Mouse (Mus musculus) naive thymus-derived CD4-positive, alpha-beta T cell, adult 2 months (primary cell): ENCODE results near the gene Cers1.

Experiments used
- DNase-seq: peaks from one replicate; pipeline ENCODE4 v3.0.0-alpha.2; 2011; ENCODE audit warnings: low read depth

Gene Cers1

DNA sequence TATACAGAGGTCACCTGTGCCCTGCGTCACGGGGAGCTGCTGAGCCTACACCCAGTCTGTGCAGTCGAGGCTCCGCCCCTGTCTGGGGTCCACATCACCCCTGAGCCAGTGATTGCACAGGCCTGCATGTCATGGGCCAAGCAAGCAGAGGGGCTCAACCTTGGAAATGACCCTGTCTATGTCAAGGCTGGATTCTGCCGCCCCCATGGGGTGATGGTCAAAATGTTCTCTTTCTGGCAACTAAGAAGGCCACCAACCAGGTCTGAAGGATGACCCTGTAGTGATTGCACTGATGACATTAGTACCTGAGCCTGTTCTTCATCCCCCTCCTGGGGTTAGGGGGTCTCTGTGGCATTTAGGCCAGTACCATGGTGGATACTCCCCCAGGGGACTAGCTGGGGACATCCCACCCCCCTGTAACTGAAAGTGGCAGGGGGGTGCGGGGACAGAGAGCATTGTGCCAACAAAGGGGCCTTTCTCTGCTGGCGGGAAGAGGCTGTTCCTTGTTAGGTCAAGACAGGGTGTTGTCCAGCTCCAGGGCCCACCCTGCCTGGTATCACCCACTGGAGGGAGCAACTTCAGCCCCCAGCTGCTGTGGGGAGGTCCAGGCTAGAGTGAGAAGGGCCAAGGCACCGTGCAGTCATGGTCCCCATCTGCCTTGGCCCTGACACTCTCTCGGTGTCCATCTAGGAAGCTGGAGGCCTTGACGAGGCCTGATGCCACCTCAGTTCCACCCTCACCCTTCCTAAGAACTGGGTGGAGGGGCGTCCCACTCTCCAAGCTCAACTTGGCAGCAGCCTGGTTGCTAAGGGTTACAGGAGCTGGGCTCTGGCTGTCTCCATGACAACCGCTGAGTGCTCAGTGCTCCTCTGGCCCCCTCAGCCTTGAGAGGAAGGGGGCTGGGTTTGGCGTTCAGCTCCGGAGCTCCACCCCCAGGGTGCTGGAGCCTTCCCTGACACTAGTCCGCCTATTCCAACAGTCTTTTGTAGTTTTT is 1.2 kb downstream of the Cers1 start:
- DNase-seq: no peak

DNA sequence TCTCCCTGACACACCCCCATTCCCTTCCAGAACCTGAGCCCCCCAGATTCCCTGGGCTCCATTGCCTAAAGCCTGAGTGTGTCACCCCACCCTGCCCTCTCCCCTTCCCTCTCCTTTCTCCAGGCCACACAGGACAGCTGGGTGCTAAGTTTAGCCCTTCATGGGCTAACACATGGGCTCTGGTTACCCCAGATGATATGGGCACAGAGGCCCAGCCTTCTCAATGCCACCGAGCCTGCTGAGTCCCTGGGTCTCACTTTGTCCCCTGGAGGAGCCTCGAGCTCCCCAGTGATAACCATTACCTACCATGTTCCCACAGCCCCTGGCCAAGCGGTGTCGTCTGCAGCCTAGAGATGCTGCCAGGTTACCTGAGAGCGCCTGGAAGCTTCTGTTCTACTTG is 2.3 kb downstream of the Cers1 start:
- no peak for DNase-seq

- no peak for DNase-seq
Measured at GRCm38 (mm10) chr8:70323716-70324115, 8.1 kb downstream of the Cers1 start.

- DNase-seq: no peak
Measured at GRCm38 (mm10) chr8:70327512-70327911, 11.9 kb downstream of the Cers1 start.

DNA sequence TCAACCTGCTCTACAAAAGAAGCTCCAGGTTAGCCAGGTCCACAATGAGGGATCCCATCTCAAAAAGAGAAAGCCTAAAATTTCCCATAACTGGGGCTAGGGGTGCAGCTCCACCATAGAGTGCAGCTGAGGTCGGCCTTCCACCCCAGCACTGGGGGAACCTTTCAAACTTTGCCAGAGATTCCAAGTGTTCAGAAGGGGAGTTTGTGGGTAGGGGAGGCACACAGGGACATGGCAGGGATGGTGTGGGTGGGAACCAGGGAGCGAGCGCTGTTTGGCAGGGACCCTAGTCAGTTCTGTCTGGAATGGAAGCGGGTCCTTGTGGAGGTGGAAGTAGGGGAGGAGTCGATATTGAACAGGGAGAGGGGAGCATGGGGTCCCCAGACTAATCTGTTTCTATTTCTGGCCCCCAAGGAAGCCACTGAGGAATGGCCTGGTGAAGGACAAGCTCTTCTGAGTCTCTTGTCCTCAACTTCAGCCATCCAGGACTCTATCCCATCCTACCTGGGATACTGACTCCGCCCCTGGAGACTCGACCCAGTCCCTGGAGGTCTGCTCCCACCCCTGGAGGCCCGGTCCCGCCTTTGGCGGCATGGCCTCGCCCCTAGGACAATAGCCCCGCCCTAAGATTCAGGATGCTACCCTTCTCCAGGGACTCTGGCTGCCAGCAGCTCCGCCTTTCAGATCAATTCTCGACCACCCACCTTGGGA is 13.7 kb downstream of the Cers1 start, which contains the start of gene Gdf1:
Gene Gdf1, plus strand, starts transcription at position 694 of the 711 bp plus-strand sequence.
- no peak for DNase-seq

GRCm38 (mm10) chr8:70329835-70330740 is 14.5 kb downstream of the Cers1 start:
- DNase-seq: no peak

- no peak for DNase-seq
Measured at GRCm38 (mm10) chr8:70330741-70331364, 15.3 kb downstream of the Cers1 start.

- DNase-seq: no peak
Measured at GRCm38 (mm10) chr8:70331526-70331925, 16.0 kb downstream of the Cers1 start.

DNA sequence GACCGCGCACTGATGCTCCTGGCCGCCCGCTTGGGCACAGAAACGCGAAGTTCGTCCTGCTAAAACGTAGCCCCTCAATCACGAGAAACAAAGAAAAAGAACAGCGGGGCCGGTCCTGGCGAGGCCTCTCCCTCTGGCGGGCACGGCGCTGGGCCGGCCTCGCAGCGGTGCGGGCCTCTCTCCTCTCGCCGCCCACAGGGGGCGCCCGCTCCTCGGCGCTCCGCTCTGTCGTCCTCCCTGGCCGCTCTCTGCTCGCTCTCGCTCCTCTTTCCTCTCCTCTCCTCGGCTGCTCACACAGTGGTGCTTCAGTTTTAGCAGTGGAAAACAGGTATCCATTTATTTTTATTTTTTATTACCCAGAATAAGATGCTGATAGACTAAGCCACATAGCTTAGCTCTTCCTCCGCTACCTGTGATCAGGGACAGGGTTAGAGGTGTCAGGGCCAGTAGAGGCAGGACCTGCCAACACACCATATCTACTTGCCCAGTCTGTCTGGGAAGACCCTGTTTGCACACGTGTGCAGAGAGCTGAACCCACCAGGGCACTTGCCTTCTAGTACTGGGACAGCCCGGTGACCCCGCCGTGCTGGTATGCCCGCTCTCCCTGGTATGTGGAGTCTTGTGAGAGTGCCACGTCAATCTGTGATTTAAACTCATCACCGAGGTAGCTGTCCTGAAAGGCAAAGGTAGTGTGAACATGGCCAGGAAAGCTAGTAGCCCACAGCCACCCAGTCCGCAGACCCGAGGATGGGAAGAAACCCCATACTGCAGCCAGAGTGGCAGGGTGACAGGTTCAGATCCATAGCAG is 16.7 kb downstream of the Cers1 start:
- no peak for DNase-seq

GRCm38 (mm10) chr8:70332878-70333202 is 17.3 kb downstream of the Cers1 start:
- DNase-seq: no peak

GRCm38 (mm10) chr8:70338931-70339330 is 23.4 kb downstream of the Cers1 start:
- DNase-seq: no peak

- DNase-seq: no peak
Measured at GRCm38 (mm10) chr8:70340659-70341058, 25.1 kb downstream of the Cers1 start.

- DNase-seq: no peak
Measured at GRCm38 (mm10) chr8:70342007-70342406, 26.4 kb downstream of the Cers1 start.

DNA sequence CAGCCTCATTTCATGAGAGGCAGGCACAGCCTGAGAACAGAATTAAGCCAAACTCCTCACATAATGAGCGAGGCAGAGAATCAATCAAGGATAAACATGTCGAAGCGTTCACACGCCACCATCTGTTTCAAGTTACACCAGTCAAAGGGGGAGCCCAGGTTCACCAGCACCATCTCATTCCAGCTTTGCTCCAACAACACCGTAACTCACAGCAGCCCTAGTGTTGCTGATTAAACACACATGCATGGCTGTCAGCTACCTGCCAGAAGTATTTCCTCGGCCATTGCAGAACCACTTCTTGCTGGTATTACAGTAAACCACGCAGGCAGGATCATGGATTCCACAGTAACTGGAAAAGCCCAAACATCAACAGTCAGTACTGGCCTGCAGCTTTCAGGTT is 27.5 kb downstream of the Cers1 start:
- no peak for DNase-seq

DNA sequence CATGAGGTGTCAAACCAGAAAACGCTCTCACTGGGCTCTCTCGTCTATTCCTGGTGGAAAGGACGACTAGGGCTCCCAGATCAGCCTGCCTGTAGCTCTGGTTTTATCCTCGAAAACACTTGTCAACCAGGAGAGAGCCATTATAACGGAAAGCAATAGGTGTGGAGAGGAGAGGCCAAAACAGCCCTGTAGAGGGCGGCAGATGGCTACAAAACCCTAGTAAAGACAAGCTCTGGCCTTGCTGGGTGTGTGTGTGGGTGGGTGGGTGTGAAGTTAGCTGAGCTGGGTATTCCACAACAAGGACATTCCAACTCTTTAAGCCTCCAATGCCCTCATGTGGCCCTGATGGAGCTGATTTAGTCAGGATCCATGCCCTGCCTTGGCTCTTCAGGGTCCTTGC is 28.1 kb downstream of the Cers1 start:
- peak; percentile 49 for DNase-seq

- no peak for DNase-seq
Measured at GRCm38 (mm10) chr8:70344279-70344678, 28.7 kb downstream of the Cers1 start.

GRCm38 (mm10) chr8:70347443-70347842 is 31.9 kb downstream of the Cers1 start:
- no peak for DNase-seq

DNA sequence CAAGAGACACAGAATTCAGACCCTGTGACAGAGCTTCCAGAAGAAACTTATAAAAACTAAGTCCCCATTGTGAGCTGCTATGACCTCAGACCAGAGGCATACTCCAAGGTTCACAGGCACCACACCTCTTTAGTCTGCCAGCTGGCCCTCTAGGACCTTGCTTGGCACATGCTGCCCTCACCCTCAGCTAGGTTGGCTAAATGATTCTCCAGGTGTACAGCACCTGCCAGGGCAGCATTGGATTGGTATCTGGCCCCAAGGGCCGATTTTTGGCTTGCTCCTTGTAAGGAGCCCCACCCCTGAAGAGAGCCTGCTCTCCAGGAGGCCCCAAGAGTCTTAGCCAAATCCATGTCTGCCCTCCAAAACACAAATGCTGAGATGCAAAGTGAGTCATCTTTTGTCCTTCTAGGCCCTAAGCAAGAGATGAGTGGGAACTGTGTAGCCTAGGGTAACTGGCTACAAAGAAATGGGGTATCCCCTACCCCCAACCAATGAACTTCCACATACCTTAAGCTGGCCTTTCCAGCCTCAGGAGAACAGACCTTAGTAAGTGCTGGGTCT is 32.4 kb downstream of the Cers1 start:
- DNase-seq: no peak

GRCm38 (mm10) chr8:70351035-70351999 is 35.7 kb downstream of the Cers1 start:
- DNase-seq: peak; percentile 26
